Mouse (Mus musculus): ENCODE measurements around the gene Dcps.

DNA sequence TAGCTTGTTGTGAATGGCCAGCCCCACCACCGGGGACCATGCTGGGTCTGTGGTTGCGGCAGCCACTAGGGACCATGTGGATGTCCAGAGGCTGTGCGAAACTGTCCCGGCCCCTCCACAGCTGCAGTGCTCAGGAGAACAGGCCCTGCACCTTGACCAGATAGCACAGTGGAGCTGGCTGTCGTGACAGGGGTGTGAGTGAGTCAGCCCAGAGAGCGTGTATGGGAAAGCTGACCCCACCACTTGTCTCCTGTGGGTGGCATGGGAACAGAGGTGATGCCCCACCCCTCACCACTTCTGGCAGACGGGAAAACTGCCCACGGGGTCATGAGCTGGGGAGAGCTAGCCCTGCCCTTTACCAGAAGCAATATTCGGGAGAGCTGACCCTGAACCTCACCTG, 30.7 kb downstream of the Dcps start:
- TF ChIP-seq GATA1 (IDR thresholded peaks at IDR 0.05; ENCODE audit: borderline replicate concordance, low read length), result no peak
- TF ChIP-seq FLI1 (IDR thresholded peaks at IDR 0.05; ENCODE audit: low read length), result no peak

Measured in megakaryocyte, embryonic 14.5 days (primary cell).